ENCODE assay signal across 14 mouse cellular contexts in genomic region chr1:75565616-75566015, GRCm38 (mm10). TPM values are rescaled to one million over a fixed set of nuclear protein-coding genes. Genes with fewer than 3 reads are reported as not detected.
A peak's percentile ranks its signal among the peaks of the same experiment; 100 is the strongest.
DNase-seq lines count a peak whose midpoint lies in the region; ATAC-seq and TF ChIP-seq lines count a peak whose summit lies in the region.
"Had no signal": no experiment of that assay in that cellular context is flagged by ENCODE, and none has a peak within 500 bp of the region (broad histone marks: within the 10 kb centered on the region; RNA-seq: fewer than 3 reads in every experiment).

No protein-coding gene starts in this region.

- peak overlapping the region; percentile 13; the same call in 1 of the 2 replicates for H3K27ac ChIP-seq in forebrain, embryonic 16.5 days (ENCODE audit: low read length)
- H3K27ac ChIP-seq in forebrain, embryonic 14.5 days (ENCODE audit: low read depth, low read length): no peak overlapping the region
- H3K27ac ChIP-seq in midbrain, embryonic 14.5 days (replicated peaks; ENCODE audit: low read depth, low read length): no peak overlapping the region
- no peak overlapping the region for H3K27ac ChIP-seq in midbrain, embryonic 11.5 days (ENCODE audit: low read depth, low read length)
- peak overlapping the region; percentile 64 for H3K27ac ChIP-seq in heart, embryonic 15.5 days
- no peak overlapping the region for H3K27ac ChIP-seq in intestine, postnatal 0 days (ENCODE audit: low read depth, low read length)
- H3K27ac ChIP-seq: kidney, postnatal 0 days; neural tube, embryonic 15.5 days had no signal

- no peaks in the 10 kb centered on the region for H3K27me3 ChIP-seq in forebrain, embryonic 16.5 days (replicated peaks; ENCODE audit: control insufficient read depth, insufficient read depth, low read length)
- no peaks in the 10 kb centered on the region for H3K27me3 ChIP-seq in forebrain, embryonic 14.5 days (replicated peaks; ENCODE audit: control insufficient read depth, insufficient read depth, low read length)
- no peaks in the 10 kb centered on the region for H3K27me3 ChIP-seq in midbrain, embryonic 14.5 days (ENCODE audit: control insufficient read depth, insufficient read depth, low read length)
- H3K27me3 ChIP-seq in midbrain, embryonic 11.5 days (ENCODE audit: control insufficient read depth, insufficient read depth, low read length): no peaks in the 10 kb centered on the region
- no peaks in the 10 kb centered on the region for H3K27me3 ChIP-seq in heart, embryonic 15.5 days
- H3K27me3 ChIP-seq in intestine, postnatal 0 days (replicated peaks; ENCODE audit: control insufficient read depth, insufficient read depth, low read length): no peaks in the 10 kb centered on the region
- H3K27me3 ChIP-seq: neural tube, embryonic 15.5 days had no signal

- no peak overlapping the region for H3K9ac ChIP-seq in forebrain, embryonic 16.5 days (replicated peaks; ENCODE audit: low read depth, low read length)
- H3K9ac ChIP-seq in forebrain, embryonic 14.5 days (ENCODE audit: low read length): no peak overlapping the region
- no peak overlapping the region for H3K9ac ChIP-seq in midbrain, embryonic 14.5 days (replicated peaks; ENCODE audit: low read length)
- no peak overlapping the region for H3K9ac ChIP-seq in midbrain, embryonic 11.5 days (ENCODE audit: low read length)
- H3K9ac ChIP-seq in heart, embryonic 15.5 days: no peak overlapping the region
- no peak overlapping the region for H3K9ac ChIP-seq in intestine, postnatal 0 days (ENCODE audit: low read depth, low read length)
- H3K9ac ChIP-seq: lung, embryonic 14.5 days; neural tube, embryonic 15.5 days had no signal

- H3K9me3 ChIP-seq in forebrain, embryonic 16.5 days (ENCODE audit: control insufficient read depth, low read length): no peaks in the 10 kb centered on the region
- no peaks in the 10 kb centered on the region for H3K9me3 ChIP-seq in forebrain, embryonic 14.5 days (replicated peaks; ENCODE audit: control insufficient read depth, low read length)
- H3K9me3 ChIP-seq in midbrain, embryonic 14.5 days (ENCODE audit: control insufficient read depth, low read length): peaks cover 4% of the 10 kb centered on the region; the same call in 1 of the 2 replicates
- H3K9me3 ChIP-seq in midbrain, embryonic 11.5 days (ENCODE audit: control insufficient read depth, low read length): no peaks in the 10 kb centered on the region
- H3K9me3 ChIP-seq in heart, embryonic 15.5 days (replicated peaks): no peaks in the 10 kb centered on the region
- no peaks in the 10 kb centered on the region for H3K9me3 ChIP-seq in intestine, postnatal 0 days (ENCODE audit: control insufficient read depth)
- H3K9me3 ChIP-seq: neural tube, embryonic 15.5 days had no signal

- no peaks in the 10 kb centered on the region for H3K36me3 ChIP-seq in forebrain, embryonic 16.5 days (ENCODE audit: control insufficient read depth, insufficient read depth)
- H3K36me3 ChIP-seq in forebrain, embryonic 14.5 days (ENCODE audit: control insufficient read depth, insufficient read depth, low read length): no peaks in the 10 kb centered on the region
- no peaks in the 10 kb centered on the region for H3K36me3 ChIP-seq in midbrain, embryonic 14.5 days (ENCODE audit: control insufficient read depth, insufficient read depth, low read length)
- H3K36me3 ChIP-seq in midbrain, embryonic 11.5 days (ENCODE audit: control insufficient read depth, insufficient read depth, low read length): no peaks in the 10 kb centered on the region
- no peaks in the 10 kb centered on the region for H3K36me3 ChIP-seq in heart, embryonic 15.5 days
- H3K36me3 ChIP-seq in intestine, postnatal 0 days (ENCODE audit: control insufficient read depth, insufficient read depth): no peaks in the 10 kb centered on the region
- H3K36me3 ChIP-seq: neural tube, embryonic 15.5 days had no signal

- no peak for ATAC-seq in forebrain, embryonic 16.5 days
- no peak for ATAC-seq in forebrain, embryonic 14.5 days
- no peak for ATAC-seq in midbrain, embryonic 14.5 days (ENCODE audit: low FRiP score, low TSS enrichment)
- ATAC-seq in midbrain, embryonic 11.5 days (ENCODE audit: low FRiP score): no peak
- no peak for ATAC-seq in heart, embryonic 15.5 days (replicated peaks; ENCODE audit: insufficient number of reproducible peaks, insufficient read depth, low FRiP score, low read depth)
- no peak for ATAC-seq in intestine, postnatal 0 days

- TF ChIP-seq CTCF in intestine, postnatal 0 days (IDR thresholded peaks at IDR 0.05; ENCODE audit: low read depth): no peak

- DNase-seq in forebrain, embryonic 14.5 days (ENCODE audit: low spot score): no peak
- peak; percentile 30 for DNase-seq in midbrain, embryonic 14.5 days
- no peak for DNase-seq in midbrain, embryonic 11.5 days (ENCODE audit: low spot score, missing footprints)
- DNase-seq in thymus, postnatal 0 days (ENCODE audit: low spot score): peak; percentile 24
- no peak for DNase-seq in urinary bladder, postnatal 25 days (ENCODE audit: low spot score)
- DNase-seq: cerebellum, postnatal 36 days; layer of hippocampus, postnatal 36 days; lung, embryonic 14.5 days; right cerebral cortex, postnatal 14 days had no signal

- H3K4me3 ChIP-seq in forebrain, embryonic 16.5 days (replicated peaks; ENCODE audit: low read length): no peak overlapping the region
- H3K4me3 ChIP-seq in forebrain, embryonic 14.5 days (ENCODE audit: low read depth, low read length): no peak overlapping the region
- no peak overlapping the region for H3K4me3 ChIP-seq in midbrain, embryonic 14.5 days (replicated peaks; ENCODE audit: low read depth, low read length)
- H3K4me3 ChIP-seq in midbrain, embryonic 11.5 days (ENCODE audit: low read depth, low read length): no peak overlapping the region
- H3K4me3 ChIP-seq in heart, embryonic 15.5 days: no peak overlapping the region
- H3K4me3 ChIP-seq in intestine, postnatal 0 days (ENCODE audit: low read depth, low read length): no peak overlapping the region
- H3K4me3 ChIP-seq: neural tube, embryonic 15.5 days had no signal

- no peak overlapping the region for H3K4me2 ChIP-seq in forebrain, embryonic 16.5 days (ENCODE audit: low read length)
- H3K4me2 ChIP-seq in forebrain, embryonic 14.5 days (ENCODE audit: low read length): no peak overlapping the region
- no peak overlapping the region for H3K4me2 ChIP-seq in midbrain, embryonic 14.5 days (ENCODE audit: low read length)
- H3K4me2 ChIP-seq in midbrain, embryonic 11.5 days: no peak overlapping the region
- no peak overlapping the region for H3K4me2 ChIP-seq in heart, embryonic 15.5 days
- no peak overlapping the region for H3K4me2 ChIP-seq in intestine, postnatal 0 days (replicated peaks; ENCODE audit: low read depth)
- H3K4me2 ChIP-seq: lung, embryonic 14.5 days; neural tube, embryonic 15.5 days had no signal

- H3K4me1 ChIP-seq in forebrain, embryonic 16.5 days (replicated peaks; ENCODE audit: control insufficient read depth, insufficient read depth, low read length): peaks cover 11% of the 10 kb centered on the region
- H3K4me1 ChIP-seq in forebrain, embryonic 14.5 days (ENCODE audit: control insufficient read depth, insufficient read depth, low read length): peaks cover 7% of the 10 kb centered on the region
- H3K4me1 ChIP-seq in midbrain, embryonic 14.5 days (ENCODE audit: control insufficient read depth, insufficient read depth, low read length): no peaks in the 10 kb centered on the region
- H3K4me1 ChIP-seq in midbrain, embryonic 11.5 days (ENCODE audit: control insufficient read depth, insufficient read depth, low read length): no peaks in the 10 kb centered on the region
- H3K4me1 ChIP-seq in heart, embryonic 15.5 days (replicated peaks): peaks cover 41% of the 10 kb centered on the region
- no peaks in the 10 kb centered on the region for H3K4me1 ChIP-seq in intestine, postnatal 0 days (replicated peaks; ENCODE audit: control insufficient read depth, insufficient read depth, low read length)

- 63% methylated on average over 9 of the region's 9 CpGs for WGBS in forebrain, embryonic 16.5 days
- 73% methylated on average over 9 of the region's 9 CpGs for WGBS in forebrain, embryonic 14.5 days
- WGBS in midbrain, embryonic 14.5 days: 62% methylated on average over 9 of the region's 9 CpGs
- WGBS in midbrain, embryonic 11.5 days: 76% methylated on average over 9 of the region's 9 CpGs
- 40% methylated on average over 9 of the region's 9 CpGs for WGBS in heart, embryonic 15.5 days
- 68% methylated on average over 9 of the region's 9 CpGs for WGBS in intestine, postnatal 0 days

RNA-seq across cellular contexts. Expression of gene Slc4a3, which starts 19.6 kb away (rescaled TPM):
- 37.4 and 50.4 TPM in 2 replicates for polyA plus RNA-seq in forebrain, embryonic 16.5 days (2015; fragmentation: Nextera tagmentation; extraction: Ambion mirVana)
- polyA plus RNA-seq in forebrain, embryonic 14.5 days (2014; fragmentation: Nextera tagmentation; extraction: Ambion mirVana): 12.6 and 18.7 TPM in 2 replicates
- 31.5 and 41.0 TPM in 2 replicates for polyA plus RNA-seq in midbrain, embryonic 14.5 days (2014; fragmentation: Nextera tagmentation; extraction: Ambion mirVana)
- 6.5 and 7.2 TPM in 2 replicates for polyA plus RNA-seq in midbrain, embryonic 11.5 days (2014; fragmentation: Nextera tagmentation; extraction: Ambion mirVana)
- polyA plus RNA-seq in heart, embryonic 15.5 days (2015; fragmentation: Nextera tagmentation; extraction: Ambion mirVana): 28.9 and 33.4 TPM in 2 replicates
- 1.2 and 1.6 TPM in 2 replicates for polyA plus RNA-seq in thymus, postnatal 0 days (2015; fragmentation: Nextera tagmentation; extraction: Ambion mirVana)
- 4.0 and 6.2 TPM in 2 replicates for polyA plus RNA-seq in intestine, postnatal 0 days (2015; fragmentation: Nextera tagmentation; extraction: Ambion mirVana)

RNA-seq across cellular contexts. Expression of gene Stk11ip, which starts 44.3 kb away (rescaled TPM):
- polyA plus RNA-seq in forebrain, embryonic 16.5 days (2015; fragmentation: Nextera tagmentation; extraction: Ambion mirVana): 16.7 and 22.4 TPM in 2 replicates
- 8.7 and 10.7 TPM in 2 replicates for polyA plus RNA-seq in forebrain, embryonic 14.5 days (2014; fragmentation: Nextera tagmentation; extraction: Ambion mirVana)
- 15.7 and 21.0 TPM in 2 replicates for polyA plus RNA-seq in midbrain, embryonic 14.5 days (2014; fragmentation: Nextera tagmentation; extraction: Ambion mirVana)
- polyA plus RNA-seq in midbrain, embryonic 11.5 days (2014; fragmentation: Nextera tagmentation; extraction: Ambion mirVana): 12.3 and 15.7 TPM in 2 replicates
- polyA plus RNA-seq in heart, embryonic 15.5 days (2015; fragmentation: Nextera tagmentation; extraction: Ambion mirVana): 10.4 and 15.8 TPM in 2 replicates
- 13.1 and 14.4 TPM in 2 replicates for polyA plus RNA-seq in thymus, postnatal 0 days (2015; fragmentation: Nextera tagmentation; extraction: Ambion mirVana)
- polyA plus RNA-seq in intestine, postnatal 0 days (2015; fragmentation: Nextera tagmentation; extraction: Ambion mirVana): 9.7 and 11.2 TPM in 2 replicates

RNA-seq across cellular contexts. Expression of gene Inha, which starts 58.7 kb away (rescaled TPM):
- 13.7 and 18.1 TPM in 2 replicates for polyA plus RNA-seq in forebrain, embryonic 16.5 days (2015; fragmentation: Nextera tagmentation; extraction: Ambion mirVana)
- 4.9 and 6.3 TPM in 2 replicates for polyA plus RNA-seq in forebrain, embryonic 14.5 days (2014; fragmentation: Nextera tagmentation; extraction: Ambion mirVana)
- 9.3 and 16.8 TPM in 2 replicates for polyA plus RNA-seq in midbrain, embryonic 14.5 days (2014; fragmentation: Nextera tagmentation; extraction: Ambion mirVana)
- polyA plus RNA-seq in midbrain, embryonic 11.5 days (2014; fragmentation: Nextera tagmentation; extraction: Ambion mirVana): 1.3 and 1.6 TPM in 2 replicates
- 4.1 and 5.9 TPM in 2 replicates for polyA plus RNA-seq in heart, embryonic 15.5 days (2015; fragmentation: Nextera tagmentation; extraction: Ambion mirVana)
- 1.7 TPM in 2 replicates for polyA plus RNA-seq in thymus, postnatal 0 days (2015; fragmentation: Nextera tagmentation; extraction: Ambion mirVana)
- polyA plus RNA-seq in intestine, postnatal 0 days (2015; fragmentation: Nextera tagmentation; extraction: Ambion mirVana): 3.2 and 3.3 TPM in 2 replicates

RNA-seq across cellular contexts. Expression of gene Obsl1, which starts 59.4 kb away (rescaled TPM):
- 19.6 and 21.6 TPM in 2 replicates for polyA plus RNA-seq in forebrain, embryonic 16.5 days (2015; fragmentation: Nextera tagmentation; extraction: Ambion mirVana)
- 17.0 and 17.7 TPM in 2 replicates for polyA plus RNA-seq in forebrain, embryonic 14.5 days (2014; fragmentation: Nextera tagmentation; extraction: Ambion mirVana)
- 22.0 and 24.1 TPM in 2 replicates for polyA plus RNA-seq in midbrain, embryonic 14.5 days (2014; fragmentation: Nextera tagmentation; extraction: Ambion mirVana)
- polyA plus RNA-seq in midbrain, embryonic 11.5 days (2014; fragmentation: Nextera tagmentation; extraction: Ambion mirVana): 31.0 and 33.2 TPM in 2 replicates
- polyA plus RNA-seq in heart, embryonic 15.5 days (2015; fragmentation: Nextera tagmentation; extraction: Ambion mirVana): 95.1 and 122 TPM in 2 replicates
- 9.9 and 10.2 TPM in 2 replicates for polyA plus RNA-seq in thymus, postnatal 0 days (2015; fragmentation: Nextera tagmentation; extraction: Ambion mirVana)
- 17.1 and 17.6 TPM in 2 replicates for polyA plus RNA-seq in intestine, postnatal 0 days (2015; fragmentation: Nextera tagmentation; extraction: Ambion mirVana)

Comparison
In these comparisons a context has a peak if more than half of its experiments do, and no peak if none do; other contexts are left out.
1. H3K27ac ChIP-seq: peak in forebrain, embryonic 16.5 days (single experiment) and heart, embryonic 15.5 days (single experiment); none in forebrain, embryonic 14.5 days (single experiment), midbrain, embryonic 14.5 days (single experiment), midbrain, embryonic 11.5 days (single experiment) and intestine, postnatal 0 days (single experiment).
2. DNase-seq: peak in midbrain, embryonic 14.5 days (single experiment) and thymus, postnatal 0 days (single experiment); none in forebrain, embryonic 14.5 days (single experiment), midbrain, embryonic 11.5 days (single experiment) and urinary bladder, postnatal 25 days (single experiment).